Mouse (Mus musculus) mesoderm, embryonic 11.5 days (tissue): ENCODE results near the gene Olfr272.

ENCODE experiments used
- DNase-seq: peaks from one replicate; pipeline ENCODE4 v3.0.0-alpha.2; 2012; ENCODE audit warnings: low read depth, low spot score

Olfr272 gene

DNA sequence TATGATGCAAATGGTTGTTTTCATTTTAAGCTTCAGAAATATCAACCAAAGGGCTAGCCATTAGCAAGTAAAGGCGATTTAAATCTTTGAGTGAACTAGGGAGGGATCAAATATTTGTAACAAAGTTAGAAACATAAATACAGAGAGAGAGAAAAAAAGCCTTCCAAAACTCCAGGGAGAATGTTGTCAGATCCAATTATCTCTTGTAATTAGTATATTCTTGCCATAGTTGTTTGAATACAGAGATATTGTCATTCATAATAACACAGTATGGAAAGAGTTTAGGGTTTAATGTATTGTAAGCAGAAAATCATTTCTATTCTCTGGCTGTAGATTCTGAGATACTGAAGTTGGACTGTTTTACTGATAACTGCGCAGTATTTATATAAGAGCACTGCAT, at the start of gene Olfr272:
Olfr272 (minus strand) TSS at position 101 of the 400 bp plus-strand sequence.
- no peak for DNase-seq

DNA sequence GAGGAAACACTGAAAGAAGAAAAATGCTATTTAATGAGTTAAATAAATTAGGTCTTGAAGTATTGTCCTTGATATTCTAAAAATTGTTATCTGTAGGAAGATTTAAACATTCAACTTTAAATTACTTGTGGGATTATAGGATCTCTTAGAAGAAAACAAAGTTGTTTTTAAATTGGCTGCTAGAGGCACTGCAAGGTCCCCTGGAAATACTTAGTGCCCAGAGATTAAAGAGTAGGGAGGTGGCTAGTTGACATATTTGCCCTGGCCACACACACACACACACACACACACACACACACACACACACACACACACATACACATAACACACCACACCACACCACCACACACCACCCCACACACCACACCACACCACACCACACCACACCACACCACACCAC, 45.3 kb upstream of the Olfr272 start, which contains the start of gene Olfr270:
Olfr270 (plus strand) TSS at position 301 of the 400 bp plus-strand sequence.
- DNase-seq = no peak

GRCm38 (mm10) chr4:52958693-52959092, 39.7 kb upstream of the Olfr272 start:
- peak; percentile 22 for DNase-seq

DNA sequence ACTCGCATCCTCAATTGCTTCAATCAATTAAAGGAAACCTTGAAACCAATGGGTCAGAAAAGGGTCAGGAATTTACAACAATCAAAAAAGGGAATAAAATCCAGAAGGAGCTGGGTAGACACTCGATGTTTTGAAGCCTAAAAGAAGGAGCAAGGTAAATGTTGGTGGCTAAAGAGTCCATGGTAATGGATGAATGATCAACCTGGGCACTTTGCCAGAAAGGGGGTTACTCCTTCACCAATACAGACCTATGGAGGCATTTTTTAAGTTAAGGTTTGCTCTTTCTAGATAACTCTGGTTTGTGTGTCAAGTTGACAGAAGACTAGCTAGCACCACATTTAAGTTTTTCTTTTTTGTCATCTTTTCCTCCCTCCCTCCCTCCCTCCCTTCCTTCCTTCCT, 30.0 kb upstream of the Olfr272 start:
- DNase-seq = no peak

DNA sequence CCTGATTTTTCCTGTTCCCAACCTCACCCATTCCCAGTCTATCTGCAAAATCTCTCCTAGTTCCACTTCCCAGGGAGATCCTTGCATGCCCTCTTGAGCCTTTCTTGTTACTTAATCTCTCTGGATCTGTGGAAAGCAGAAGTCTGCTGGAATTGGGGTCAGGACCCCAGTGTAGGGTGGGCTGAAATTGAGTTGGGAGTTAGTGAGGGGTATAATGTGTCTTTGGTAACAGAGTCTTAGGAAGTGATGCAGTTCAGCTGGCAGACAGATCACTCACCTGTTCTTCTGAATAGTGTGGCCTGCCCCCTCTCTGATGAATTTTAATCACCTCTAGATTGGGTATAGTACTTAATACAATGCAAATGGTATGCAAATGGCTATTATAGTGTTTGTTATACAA, 27.7 kb upstream of the Olfr272 start:
- no peak for DNase-seq

GRCm38 (mm10) chr4:52930480-52930879, 11.5 kb upstream of the Olfr272 start:
- no peak for DNase-seq

GRCm38 (mm10) chr4:52917311-52917688, 1.7 kb downstream of the Olfr272 start:
- DNase-seq = no peak

- DNase-seq = no peak
Observed at GRCm38 (mm10) chr4:52916659-52917310, 2.2 kb downstream of the Olfr272 start.

DNA sequence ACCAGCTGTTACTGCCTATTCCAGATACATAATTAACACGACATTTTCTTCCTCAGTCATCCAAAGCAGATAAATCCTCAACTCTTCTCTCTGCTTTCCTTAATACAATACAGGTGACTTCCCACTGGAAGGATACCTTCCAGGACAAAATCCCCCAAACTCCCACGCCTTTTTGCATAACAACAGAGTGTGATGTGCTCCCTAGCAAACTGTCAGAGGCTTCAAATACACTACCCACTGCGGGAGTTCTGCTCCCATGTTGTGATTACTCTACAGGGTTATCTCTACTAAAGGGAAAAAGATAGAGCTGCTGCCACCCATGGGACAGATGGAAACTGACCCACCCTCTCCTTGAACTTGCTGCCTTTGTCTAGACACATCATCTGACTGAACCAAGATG, 6.6 kb downstream of the Olfr272 start:
- no peak for DNase-seq

GRCm38 (mm10) chr4:52909542-52909941, 9.4 kb downstream of the Olfr272 start:
- no peak for DNase-seq

- DNase-seq = no peak
Observed at GRCm38 (mm10) chr4:52864156-52864555, 54.8 kb downstream of the Olfr272 start.
